Mouse (Mus musculus): ENCODE results near the gene Pkd1.
A peak's percentile ranks its signal among the peaks of the same experiment; 100 is the strongest.

Pkd1 gene

GRCm38 (mm10) chr17:24604557-24604956 lies 54.9 kb downstream of the Pkd1 start:
- no peak for DNase-seq (ENCODE audit: low read depth, low spot score)

- no peak for DNase-seq (ENCODE audit: low read depth, low spot score)
These were observed 58.7 kb downstream of the Pkd1 start for GRCm38 (mm10) chr17:24608370-24608769.

- DNase-seq (ENCODE audit: low read depth, low spot score) = no peak
These were observed 59.2 kb downstream of the Pkd1 start for GRCm38 (mm10) chr17:24608874-24609273.

- no peak for DNase-seq (ENCODE audit: low read depth, low spot score)
These were observed 61.1 kb downstream of the Pkd1 start for GRCm38 (mm10) chr17:24610711-24611110.

- no peak for DNase-seq (ENCODE audit: low read depth, low spot score)
These were observed 68.0 kb downstream of the Pkd1 start for GRCm38 (mm10) chr17:24617561-24618194.

GRCm38 (mm10) chr17:24625472-24625871 lies 75.8 kb downstream of the Pkd1 start:
- DNase-seq (ENCODE audit: low read depth, low spot score) = no peak

- no peak for DNase-seq (ENCODE audit: low read depth, low spot score)
These were observed 79.0 kb downstream of the Pkd1 start for GRCm38 (mm10) chr17:24628646-24629045.

- no peak for DNase-seq (ENCODE audit: low read depth, low spot score)
These were observed 80.4 kb downstream of the Pkd1 start for GRCm38 (mm10) chr17:24630072-24630471.

GRCm38 (mm10) chr17:24632167-24632812 lies 82.7 kb downstream of the Pkd1 start, which contains the start of the genes Tsc2 and Nthl1:
Tsc2 (minus strand) TSS chr17:24632630.
Nthl1 (plus strand) TSS chr17:24632680.
- DNase-seq (ENCODE audit: low read depth, low spot score) = peak; percentile 54

- no peak for DNase-seq (ENCODE audit: low read depth, low spot score)
These were observed 83.3 kb downstream of the Pkd1 start for GRCm38 (mm10) chr17:24632813-24633449.

- DNase-seq (ENCODE audit: low read depth, low spot score) = no peak
These were observed 84.2 kb downstream of the Pkd1 start for GRCm38 (mm10) chr17:24633831-24634230.

- no peak for DNase-seq (ENCODE audit: low read depth, low spot score)
These were observed 85.4 kb downstream of the Pkd1 start for GRCm38 (mm10) chr17:24635024-24635423.

GRCm38 (mm10) chr17:24635694-24636093 lies 86.1 kb downstream of the Pkd1 start:
- DNase-seq (ENCODE audit: low read depth, low spot score) = no peak

GRCm38 (mm10) chr17:24636781-24637481 lies 87.3 kb downstream of the Pkd1 start:
- no peak for DNase-seq (ENCODE audit: low read depth, low spot score)

- no peak for DNase-seq (ENCODE audit: low read depth, low spot score)
These were observed 88.6 kb downstream of the Pkd1 start for GRCm38 (mm10) chr17:24638214-24638613.

GRCm38 (mm10) chr17:24638840-24639239 lies 89.2 kb downstream of the Pkd1 start:
- DNase-seq (ENCODE audit: low read depth, low spot score) = no peak

- no peak for DNase-seq (ENCODE audit: low read depth, low spot score)
These were observed 89.9 kb downstream of the Pkd1 start for GRCm38 (mm10) chr17:24639571-24639988.

- no peak for DNase-seq (ENCODE audit: low read depth, low spot score)
These were observed 90.5 kb downstream of the Pkd1 start for GRCm38 (mm10) chr17:24640119-24640518.

- no peak for DNase-seq (ENCODE audit: low read depth, low spot score)
These were observed 90.9 kb downstream of the Pkd1 start for GRCm38 (mm10) chr17:24640581-24640980.

- DNase-seq (ENCODE audit: low read depth, low spot score) = no peak
These were observed 92.3 kb downstream of the Pkd1 start for GRCm38 (mm10) chr17:24641944-24642343.

- no peak for DNase-seq (ENCODE audit: low read depth, low spot score)
These were observed 93.2 kb downstream of the Pkd1 start for GRCm38 (mm10) chr17:24642791-24643343.
